Mouse (Mus musculus) gastrocnemius, postnatal 4 days (tissue): ENCODE results near the gene Tectb. TPM values are rescaled to one million over a fixed set of nuclear protein-coding genes. Genes with fewer than 3 reads are reported as not detected.

Experiments used
- DNase-seq, 2 experiments: peaks; one replicate each; pipeline ENCODE4 v3.0.0; 2021 to 2022; ENCODE audit warnings: low spot score in 2 of 2, mixed read lengths in 2 of 2
- total RNA-seq, 2 experiments: library from RNA; stranded (reverse); gene quantifications; 2 replicates each; pipeline ENCODE4 v1.2.3; 2021

Gene Tectb
- total RNA-seq, 2 experiments from 2014 or later, result 0.22 to 0.29 TPM

DNA sequence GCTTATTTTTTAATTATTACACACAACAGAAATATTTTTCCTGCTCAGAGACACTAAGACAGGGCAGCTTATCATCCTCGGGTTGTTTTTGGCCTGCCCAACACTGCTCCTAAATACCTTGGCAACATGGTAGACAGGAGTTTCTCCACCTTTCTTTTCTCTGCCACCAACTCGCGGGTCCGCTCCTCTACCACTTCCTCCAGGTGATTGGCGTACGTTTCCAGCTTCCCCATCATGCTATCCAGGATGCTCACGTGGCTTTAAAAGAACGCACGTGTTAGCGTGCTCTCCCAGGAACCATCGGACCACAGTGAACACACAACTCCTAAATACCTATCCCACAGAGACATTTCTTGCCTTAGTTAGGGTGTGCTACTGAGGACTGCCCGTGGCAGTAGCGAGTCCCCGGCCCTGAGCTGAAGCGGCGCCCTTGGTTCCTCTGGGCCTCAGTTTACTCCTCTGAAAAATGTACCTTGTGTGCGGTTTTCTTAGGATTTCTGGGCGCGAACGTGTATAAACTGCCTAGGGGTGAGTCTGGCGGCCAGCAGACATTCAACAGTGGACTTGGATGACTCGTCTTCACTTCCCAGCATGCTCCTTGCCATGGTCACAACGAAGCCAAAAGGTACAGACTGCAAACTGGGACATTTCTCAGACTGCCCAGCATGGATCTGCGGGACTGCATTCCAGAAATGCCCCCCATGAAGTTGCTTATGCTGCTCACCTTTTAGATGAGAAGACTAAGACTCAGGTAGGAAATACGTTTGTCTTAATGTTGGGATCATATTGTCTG lies 27.4 kb downstream of the Tectb start:
- no peak for DNase-seq

DNA sequence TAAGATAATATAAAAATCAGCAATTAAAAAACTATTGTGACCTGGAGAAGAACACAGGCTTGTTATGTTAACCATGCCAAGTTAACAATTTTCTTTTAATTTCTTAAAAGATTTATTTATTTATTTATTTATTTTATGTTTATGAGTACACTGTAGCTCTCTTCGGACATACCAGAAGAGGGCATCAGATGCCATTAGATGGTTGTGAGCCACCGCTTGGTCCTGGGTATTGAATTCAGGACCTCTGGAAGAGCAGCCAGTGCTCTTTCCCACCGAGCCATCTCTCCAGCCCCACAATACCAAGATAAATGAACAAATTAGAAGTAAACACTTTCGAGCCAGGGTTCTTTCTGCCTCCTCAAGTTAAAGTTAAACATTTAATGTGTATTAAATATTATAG lies 28.1 kb downstream of the Tectb start:
- no peak for DNase-seq

DNA sequence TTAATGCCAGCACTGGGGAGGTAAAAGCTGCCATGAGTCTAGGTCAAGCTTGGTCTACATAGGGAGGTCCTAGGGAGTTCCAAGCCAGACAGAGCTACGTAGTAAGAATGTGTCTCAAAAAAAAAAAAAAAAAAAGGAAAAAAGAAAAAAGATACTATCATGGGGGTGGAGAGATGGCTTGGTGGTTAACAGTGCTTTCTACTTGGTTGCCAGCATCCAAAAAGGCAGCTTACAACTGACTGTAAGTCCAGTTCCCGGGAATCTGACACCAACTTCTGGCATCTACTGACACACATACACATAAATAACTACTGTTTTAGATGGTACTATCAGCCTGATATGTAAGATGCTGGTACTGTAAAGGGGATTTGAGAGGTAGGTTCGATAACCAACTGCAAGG lies 28.6 kb downstream of the Tectb start:
- no peak for DNase-seq

DNA sequence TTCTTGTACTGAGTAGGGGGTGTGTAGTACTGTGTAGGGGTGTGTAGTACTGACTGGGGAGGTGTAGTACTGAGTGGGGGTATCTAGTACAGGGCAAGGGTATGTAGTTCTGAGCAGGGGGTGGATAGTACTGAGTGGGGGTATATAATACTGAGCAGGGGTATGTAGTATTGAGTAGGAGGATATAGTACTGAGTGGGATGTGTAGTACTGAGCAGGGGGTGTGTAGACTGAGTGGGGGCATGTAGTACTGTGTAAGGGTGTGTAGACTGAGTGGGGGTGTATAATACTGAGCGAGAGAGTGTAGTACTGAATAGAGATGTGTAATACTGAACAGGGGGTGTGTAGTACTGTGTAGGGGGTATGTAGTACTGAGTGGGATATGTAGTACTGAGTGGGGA lies 31.2 kb downstream of the Tectb start:
- no peak for DNase-seq

DNA sequence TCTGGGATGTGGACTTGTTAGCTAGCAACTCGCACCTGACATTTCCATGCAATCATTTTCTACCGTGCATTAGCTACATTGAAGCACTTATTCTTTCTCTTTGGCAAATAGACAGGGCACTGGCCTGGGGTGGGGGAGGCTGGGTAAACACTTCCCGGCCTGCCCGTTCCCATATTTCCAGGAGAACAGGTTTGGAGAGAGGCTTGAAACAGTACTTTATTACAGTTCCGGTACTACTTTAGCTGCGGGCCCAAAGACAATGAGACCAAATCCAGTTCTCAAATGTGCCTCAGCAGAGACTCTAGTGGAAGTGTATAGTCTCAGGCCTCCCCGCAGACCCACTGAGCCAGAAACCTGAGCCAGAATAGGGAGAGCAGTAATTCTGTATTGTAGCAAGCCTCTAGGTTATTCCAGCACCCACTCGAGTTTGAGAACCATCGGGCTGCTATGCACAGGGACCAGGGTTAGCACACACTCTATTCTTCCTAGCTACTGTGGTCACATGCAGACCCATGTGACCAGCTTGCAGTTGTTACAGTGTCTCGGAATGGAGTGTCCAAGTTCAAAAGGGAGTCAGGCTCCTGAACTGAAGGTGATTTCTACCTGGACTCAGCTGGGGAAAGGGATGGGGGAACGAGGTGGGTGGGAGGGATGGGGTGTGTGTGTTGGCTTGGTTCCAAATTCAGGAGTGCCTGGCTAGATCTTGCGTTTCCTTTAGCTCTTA lies 33.2 kb downstream of the Tectb start:
- DNase-seq, result no peak

DNA sequence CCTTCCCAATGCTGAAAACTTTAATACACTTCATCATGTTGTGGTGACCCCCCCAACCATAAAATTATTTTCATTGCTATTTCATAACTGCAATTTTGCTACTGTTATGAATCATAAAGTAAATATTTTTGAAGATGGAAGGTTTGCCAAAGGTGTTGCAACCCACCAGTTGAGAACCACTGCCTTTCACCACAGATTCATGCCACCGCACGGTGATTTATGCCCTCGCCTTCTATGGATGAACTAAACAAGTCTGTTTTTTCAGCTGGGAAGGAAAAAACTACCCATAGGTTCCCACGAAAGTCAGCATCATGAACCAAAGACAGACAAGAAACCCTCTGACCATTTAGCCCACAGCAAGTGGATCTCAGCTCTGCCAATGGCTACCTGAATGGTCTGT lies 36.3 kb downstream of the Tectb start:
- no peak for DNase-seq

DNA sequence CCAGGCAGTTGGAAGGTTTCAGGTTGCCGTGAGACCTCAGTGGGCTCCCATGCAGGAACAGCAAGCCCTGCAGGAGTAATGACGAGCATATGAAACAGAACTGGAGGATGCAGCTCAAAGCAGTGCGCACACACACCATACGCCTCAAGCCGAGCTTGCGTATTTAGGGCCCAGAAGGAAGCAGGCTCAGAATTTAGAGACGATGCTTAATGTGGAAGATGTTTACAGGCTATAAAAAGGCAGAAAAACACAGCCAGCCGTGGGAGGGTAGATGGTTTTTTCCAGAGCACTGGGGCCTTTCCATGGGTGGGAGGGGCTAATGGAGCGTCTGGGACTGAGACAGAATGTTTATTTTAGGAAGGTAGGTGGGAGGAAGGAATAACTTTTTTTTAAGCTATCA lies 36.8 kb downstream of the Tectb start:
- DNase-seq, result no peak

DNA sequence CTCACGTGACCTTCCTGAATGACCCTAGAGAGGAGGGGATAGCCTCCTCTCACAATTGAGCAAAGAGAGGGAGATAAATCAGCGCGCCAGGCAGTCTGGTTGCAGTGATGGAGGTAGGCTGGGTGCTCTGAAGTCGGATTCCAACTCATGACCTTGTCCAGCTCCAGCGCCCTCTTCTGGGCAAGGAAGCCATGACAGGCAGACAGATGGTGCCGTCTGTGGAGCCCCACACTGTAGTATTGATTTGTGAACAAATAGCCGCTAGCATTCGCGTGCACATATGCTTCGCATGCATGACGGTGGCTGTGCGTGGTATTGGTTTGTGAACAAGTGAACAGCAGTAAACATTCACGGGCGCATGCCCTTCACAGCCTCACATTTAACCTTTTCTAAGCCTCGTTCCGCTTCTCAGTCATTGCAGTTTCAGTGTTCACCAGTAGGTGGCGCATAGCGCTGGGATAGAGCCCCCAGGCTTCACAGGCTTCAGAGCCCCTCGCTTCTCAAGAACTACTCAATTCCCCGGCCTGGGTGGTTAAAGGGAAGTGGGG lies 37.7 kb downstream of the Tectb start:
- DNase-seq, result peak; percentile 70 to 84

DNA sequence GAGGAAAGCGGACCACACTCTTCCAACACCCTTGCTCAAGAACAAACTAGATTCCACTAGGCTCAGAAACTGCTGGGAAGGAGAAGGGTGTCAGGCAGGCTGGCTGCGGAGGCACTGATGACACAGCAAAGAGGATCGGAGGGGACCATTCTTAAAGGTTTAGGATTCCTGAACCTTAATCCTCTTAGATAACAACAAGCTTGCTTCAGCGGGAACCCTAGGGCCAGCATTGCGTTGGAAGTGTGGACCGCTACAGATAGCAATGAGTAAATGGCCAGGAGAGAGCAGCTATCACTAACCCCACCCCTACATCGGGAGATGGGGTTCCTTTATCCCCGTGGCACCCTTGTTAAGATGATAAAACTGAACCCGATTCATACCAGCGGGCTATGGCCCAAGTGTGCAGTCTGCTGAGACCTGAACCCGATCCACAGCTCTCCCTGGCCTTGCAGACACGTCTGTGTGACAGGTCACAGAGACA lies 38.2 kb downstream of the Tectb start:
- DNase-seq, result no peak

DNA sequence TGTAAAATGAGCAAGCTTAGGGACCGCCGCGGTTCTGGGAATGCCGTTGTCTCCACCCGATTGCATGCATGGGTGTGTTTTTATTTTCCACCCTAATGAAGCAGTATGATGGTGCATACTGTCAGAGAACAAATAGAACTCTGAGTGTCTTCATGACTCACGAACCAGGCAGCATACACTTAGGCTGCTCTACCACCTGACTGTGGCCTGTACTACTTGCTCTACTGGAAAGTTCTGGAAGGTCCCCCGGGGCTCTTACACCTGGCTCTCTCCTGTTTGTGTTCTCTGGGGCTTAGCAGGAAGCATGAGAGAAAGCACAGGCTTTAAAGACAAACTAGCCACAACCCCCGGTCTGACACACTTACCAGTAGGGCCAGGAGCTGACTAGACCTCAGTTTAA lies 38.8 kb downstream of the Tectb start:
- DNase-seq, result no peak

DNA sequence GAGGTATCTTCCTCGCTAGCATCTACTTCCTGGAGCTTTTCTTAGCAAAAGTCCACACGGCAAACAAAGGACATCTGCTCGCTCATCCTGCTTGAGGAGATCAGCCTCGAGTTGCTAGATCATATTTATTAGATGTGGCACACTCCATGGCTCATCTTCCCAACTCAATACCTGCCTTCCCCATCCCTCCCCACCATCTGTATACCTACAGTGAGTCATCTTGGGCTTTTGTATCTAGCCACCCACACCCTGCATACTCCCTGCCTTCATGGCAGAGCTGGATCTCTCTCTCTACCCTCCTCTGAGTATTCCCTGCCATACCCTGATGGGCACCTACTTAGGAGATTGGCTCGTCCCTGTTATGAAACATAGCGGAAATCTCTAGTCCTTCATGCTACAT lies 40.7 kb downstream of the Tectb start:
- no peak for DNase-seq

DNA sequence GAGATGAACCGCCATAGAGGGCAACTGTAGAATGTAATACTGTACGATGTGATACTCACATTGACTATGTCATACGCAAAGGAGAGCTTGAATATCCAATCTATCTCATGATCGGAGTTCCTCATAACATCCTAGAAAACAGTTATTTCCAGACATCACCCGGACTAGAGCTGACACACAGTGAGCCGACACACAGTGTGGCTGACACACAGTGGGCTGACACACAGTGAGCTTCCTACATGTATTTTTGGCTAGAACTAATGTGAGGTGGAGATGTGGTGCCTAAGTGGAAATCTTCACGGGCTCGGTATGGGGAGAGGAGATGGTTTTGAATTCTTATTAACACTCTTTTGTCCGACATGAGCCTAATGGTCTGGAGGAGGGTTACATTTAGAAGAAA lies 41.7 kb downstream of the Tectb start:
- DNase-seq, result no peak

DNA sequence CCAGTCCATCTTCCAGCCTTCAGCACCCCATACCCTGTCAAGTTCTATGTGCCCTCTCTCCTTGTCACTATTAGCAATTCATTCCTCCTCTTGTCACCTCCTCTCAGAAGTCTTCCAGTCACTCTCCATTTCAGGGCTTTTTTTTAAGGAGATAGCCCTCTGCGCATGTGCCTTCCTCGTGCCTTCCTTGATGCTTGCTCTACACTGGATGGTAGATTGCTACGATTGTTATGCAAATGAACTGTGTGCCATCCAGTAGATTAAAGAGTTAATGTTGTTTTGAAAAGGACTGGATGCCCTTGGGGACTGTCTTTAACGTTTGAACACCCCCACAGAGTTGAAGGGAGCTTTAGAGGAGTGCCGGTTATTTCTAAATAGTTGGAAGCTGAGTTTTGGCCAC lies 46.1 kb downstream of the Tectb start:
- no peak for DNase-seq

DNA sequence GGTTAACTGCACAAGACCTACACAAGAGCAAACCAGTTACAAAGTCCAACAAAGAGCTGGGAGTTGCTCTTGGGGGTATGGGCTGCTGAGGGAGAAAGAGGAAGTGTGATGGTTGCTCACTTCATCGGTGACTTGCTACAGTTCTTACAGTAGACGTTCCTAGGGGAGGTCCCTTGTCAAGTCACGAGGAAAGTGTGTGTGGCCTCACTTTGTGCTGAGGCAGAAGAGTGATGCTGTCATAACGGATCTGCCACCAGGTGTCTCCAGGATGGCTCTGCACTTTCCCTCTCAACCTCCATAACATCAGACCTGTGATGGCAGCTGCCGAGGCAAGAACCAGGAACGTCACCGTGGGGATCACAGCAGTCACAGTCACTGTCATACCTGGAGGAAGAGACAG lies 46.6 kb downstream of the Tectb start:
- no peak for DNase-seq

DNA sequence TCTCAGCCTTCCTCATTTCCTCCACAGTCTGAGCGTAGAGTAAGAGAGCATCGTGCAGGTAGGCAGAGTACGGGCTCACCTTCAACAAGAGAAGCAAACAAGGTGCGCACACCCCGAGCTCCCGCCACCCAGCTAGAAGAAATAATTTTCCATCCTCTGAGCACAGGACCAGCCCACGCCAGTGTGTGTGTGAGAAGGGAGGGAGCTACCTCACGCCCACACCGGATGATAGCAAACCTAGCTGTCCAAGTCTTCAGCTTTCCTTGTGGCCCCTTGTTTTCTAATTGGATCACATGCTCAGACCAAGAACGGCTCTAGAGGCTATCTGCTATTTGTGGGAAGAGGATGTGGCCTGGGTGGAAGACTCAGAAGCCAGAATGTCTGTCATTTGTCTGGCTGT lies 50.5 kb downstream of the Tectb start:
- no peak for DNase-seq

DNA sequence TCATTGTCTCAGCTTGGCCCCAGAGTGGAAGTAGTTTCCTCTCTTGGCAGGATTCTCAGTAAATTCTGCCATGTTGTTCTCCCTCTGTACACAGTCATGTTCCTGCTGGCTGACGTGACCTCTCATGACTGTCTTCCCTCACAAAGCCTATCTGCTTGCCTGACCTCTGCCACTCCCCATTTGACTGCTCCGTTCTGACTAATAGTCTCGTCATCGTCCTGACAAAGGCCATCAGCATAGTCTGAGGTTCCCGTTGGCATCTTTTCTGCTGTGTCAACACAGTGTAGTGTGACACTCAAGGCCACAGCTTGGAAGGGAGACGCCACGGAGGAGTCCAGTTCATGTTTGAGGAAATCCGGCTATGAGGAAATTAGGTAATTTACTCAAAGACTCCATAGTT lies 51.6 kb downstream of the Tectb start:
- no peak for DNase-seq

DNA sequence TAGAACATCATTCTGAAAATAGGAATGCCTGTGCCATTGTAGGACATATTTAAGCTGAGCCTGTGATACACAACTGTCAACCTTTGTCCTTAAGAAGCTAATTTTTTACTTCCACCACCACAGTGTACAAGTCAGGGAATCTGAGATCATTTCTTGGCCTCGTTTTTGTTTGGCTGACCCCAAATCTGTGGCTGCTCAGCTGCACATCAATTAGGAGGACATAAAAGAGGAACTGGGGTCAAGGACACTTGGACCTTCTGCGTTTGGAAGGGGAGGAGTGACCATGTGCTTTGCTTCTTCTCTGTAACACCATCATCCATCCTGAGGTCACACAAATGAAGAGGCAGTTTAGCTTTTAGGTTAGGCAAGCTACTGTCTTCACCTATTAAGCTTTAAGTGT lies 55.5 kb downstream of the Tectb start:
- DNase-seq, result no peak

DNA sequence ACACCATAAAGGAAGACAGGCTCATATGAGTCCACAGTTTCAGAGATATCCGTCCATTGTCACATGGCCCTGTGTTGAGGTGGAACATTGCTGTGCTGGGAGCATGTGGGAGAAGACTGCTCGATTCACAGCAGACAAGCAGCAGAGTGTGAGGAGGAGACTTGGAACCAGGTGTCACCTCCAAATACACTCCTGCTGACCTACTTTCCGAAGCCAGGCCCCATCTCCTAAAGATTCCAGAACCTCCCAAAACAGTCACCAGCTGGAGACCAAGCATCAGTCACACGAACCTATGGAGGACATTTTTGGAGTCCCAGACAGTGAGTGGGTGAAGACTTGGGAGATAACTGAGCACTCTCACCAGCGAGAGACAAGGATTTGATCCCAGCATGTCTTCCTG lies 56.0 kb downstream of the Tectb start:
- no peak for DNase-seq

DNA sequence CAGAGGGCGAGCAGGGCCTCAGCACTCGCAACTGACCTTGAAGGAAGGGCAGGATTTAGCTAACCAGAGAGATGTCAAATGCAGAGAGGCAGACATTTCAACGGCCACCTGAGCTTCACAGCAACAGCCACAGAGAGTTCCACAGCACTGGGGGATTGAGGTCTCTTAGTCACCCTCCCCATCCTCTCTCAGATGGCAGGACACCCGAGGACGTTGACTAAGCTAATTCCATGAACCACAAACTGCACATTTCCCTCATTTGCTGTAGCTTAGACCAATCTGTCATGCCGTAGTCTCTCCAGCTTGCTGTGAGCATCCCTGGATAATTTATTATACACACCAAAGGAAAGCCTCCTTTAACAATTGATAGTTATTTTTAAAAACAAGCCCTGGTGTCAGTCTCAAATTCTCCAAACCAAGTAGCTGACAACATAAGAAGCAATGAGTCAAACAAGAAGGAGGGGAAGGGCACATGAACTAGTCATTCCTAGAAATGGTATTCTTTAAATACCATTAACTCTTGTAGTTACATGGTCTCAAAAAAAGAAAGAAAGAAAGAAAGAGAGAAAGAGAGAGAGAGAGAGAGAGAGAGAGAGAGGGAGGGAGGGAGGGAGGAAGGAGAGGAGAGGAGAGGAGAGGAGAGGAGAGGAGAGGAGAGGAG lies 59.4 kb downstream of the Tectb start:
- DNase-seq, result no peak

DNA sequence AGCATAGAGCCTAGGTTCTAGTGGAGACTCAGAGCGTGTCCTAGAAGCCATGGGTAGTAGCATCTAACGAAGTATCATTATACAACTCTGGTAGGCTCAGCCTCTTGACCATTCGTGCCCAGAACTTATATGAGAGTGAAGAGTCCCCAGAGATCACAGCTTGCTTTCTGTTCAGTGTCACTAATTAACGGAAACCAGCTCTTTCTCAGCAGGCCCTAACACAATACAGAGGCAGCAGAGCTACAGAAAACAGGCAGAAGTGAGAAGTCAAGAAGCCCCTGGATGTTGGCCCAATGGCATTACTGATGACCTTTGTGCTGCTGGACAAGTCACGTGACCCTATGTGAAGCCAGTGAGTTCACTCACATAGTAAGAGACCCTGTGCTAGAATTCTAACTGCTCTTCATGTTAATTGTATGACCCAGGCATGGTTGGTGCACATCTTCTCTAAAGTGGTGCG lies 60.7 kb downstream of the Tectb start, which contains the start of gene Gucy2g:
Gene Gucy2g (minus strand): TSS at position 51 of the 460 bp plus-strand sequence.
- DNase-seq, result no peak

DNA sequence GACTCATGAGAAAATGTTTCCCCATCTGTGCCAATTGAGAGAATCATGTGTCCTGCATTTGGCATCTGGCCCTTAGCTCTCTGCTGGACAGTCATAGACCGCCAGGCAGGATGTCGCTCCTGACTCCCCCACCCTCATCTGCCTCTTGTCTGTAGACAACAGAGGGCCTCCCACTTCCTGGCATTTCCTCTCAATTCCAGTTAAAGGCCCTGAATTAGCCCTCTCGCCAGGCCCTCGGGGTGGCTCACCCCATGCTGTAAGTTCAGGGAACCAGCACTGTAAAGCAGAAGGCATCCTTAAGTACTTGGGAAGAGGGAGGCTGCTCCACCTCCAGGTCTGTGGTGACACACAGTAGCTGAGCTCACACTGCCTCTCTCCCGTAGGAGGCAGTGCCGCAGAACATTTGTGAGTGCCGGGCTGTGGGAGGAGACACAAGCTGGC lies 64.3 kb downstream of the Tectb start:
- peak in 1 of 2 experiments; percentile 54 for DNase-seq
